Mouse (Mus musculus): ENCODE data around the gene Nav2.

DNA sequence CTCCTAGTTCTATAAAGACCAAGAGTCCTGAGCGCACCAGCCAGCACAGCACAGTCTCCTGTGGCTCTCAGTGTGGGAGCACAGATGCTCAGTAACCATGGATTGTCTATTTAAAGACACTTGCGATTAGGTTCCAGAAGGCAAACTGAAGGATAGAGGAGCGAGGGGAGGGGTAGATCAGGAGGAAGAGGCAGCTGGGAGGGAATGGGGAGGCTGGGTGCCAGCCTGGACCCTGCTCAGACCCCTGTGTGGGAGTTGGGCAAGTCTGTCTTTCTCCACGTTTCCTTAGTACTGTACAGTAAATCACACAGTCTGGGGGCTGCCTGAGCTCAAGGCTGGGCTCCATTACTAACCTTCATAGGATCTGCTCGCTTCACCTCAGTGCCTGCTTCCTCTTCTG lies 243.8 kb downstream of the Nav2 start:
- TF ChIP-seq CTCF (IDR thresholded peaks at IDR 0.05; ENCODE audit: low read depth, low read length), result no peak
- TF ChIP-seq POLR2A (IDR thresholded peaks at IDR 0.05; ENCODE audit: insufficient read depth, low read length), result no peak
- TF ChIP-seq EP300 (IDR thresholded peaks at IDR 0.05; ENCODE audit: insufficient read depth, low read depth, low read length), result no peak

Data from ES-Bruce4 (cell line).